ENCODE assay signal across 12 mouse cellular contexts in genomic region chr13:57314512-57314911, GRCm38 (mm10).
"Had no signal": no experiment of that assay in that cellular context is flagged by ENCODE, and none has a peak within 500 bp of the region (broad histone marks: within the 10 kb centered on the region; RNA-seq: fewer than 3 reads in every experiment).

No protein-coding gene starts in this region.

- DNase-seq: kidney, postnatal 36 days; layer of hippocampus, adult 9-11 months; lung, embryonic 14.5 days; lung, postnatal 4 days; right cerebral cortex, adult 18-20 months; right cerebral cortex, postnatal 25 days; thymus, postnatal 36 days had no signal

- ATAC-seq: liver, embryonic 12.5 days; midbrain, embryonic 15.5 days had no signal

- H3K4me1 ChIP-seq: liver, embryonic 12.5 days had no signal

- H3K4me3 ChIP-seq: limb, embryonic 15.5 days; liver, embryonic 12.5 days; midbrain, embryonic 10.5 days; midbrain, embryonic 15.5 days had no signal

- H3K36me3 ChIP-seq: limb, embryonic 15.5 days; liver, embryonic 12.5 days; midbrain, embryonic 10.5 days; midbrain, embryonic 15.5 days had no signal

- H3K4me2 ChIP-seq: limb, embryonic 15.5 days; liver, embryonic 12.5 days; lung, embryonic 14.5 days; midbrain, embryonic 15.5 days had no signal

- H3K9me3 ChIP-seq: limb, embryonic 15.5 days; liver, embryonic 12.5 days; midbrain, embryonic 10.5 days; midbrain, embryonic 15.5 days had no signal

- H3K27me3 ChIP-seq: limb, embryonic 15.5 days; liver, embryonic 12.5 days had no signal

- H3K9ac ChIP-seq: limb, embryonic 15.5 days; liver, embryonic 12.5 days; lung, embryonic 14.5 days; midbrain, embryonic 15.5 days had no signal

- H3K27ac ChIP-seq: kidney, postnatal 0 days; limb, embryonic 15.5 days; liver, embryonic 12.5 days; midbrain, embryonic 10.5 days; midbrain, embryonic 15.5 days had no signal
